ENCODE assay signal across 21 mouse cellular contexts in the genomic region with DNA sequence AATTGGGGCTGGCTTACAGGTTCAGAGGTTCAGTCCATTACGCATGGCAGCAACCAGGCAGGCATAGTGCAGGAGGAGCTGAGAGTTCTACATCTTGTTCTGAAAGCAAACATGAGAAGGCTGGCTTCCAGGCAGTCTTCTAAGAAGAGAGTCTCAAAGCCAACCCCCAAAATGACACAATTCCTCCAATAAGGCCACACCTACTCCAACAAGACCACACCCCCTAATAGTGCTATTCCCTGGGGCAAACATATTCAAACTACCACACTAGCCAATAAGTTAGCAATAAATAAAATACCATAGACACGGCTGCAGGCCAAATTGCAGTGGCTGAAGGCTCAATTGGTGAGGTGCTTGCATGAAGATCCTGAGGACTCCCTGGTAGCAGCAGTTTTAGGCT.
DNase-seq lines count a peak whose midpoint lies in the region; ATAC-seq and TF ChIP-seq lines count a peak whose summit lies in the region.
"Had no signal": no experiment of that assay in that cellular context is flagged by ENCODE, and none has a peak within 500 bp of the region (broad histone marks: within the 10 kb centered on the region; RNA-seq: fewer than 3 reads in every experiment).

No protein-coding gene starts in this region.

- no peak overlapping the region for H3K27ac ChIP-seq in gastrocnemius, adult 2 months
- H3K27ac ChIP-seq: embryonic facial prominence, embryonic 10.5 days; embryonic facial prominence, embryonic 12.5 days; forebrain, embryonic 13.5 days; forebrain, embryonic 15.5 days had no signal

- DNase-seq in spleen, postnatal 36 days (ENCODE audit: low spot score in 2 of 2) = peak; percentile 37 to 66
- DNase-seq in spleen, adult 12 weeks (ENCODE audit: low spot score) = no peak
- no peak for DNase-seq in left cerebral cortex, postnatal 10 days (ENCODE audit: extremely low spot score in 1 of 2, low spot score in 2 of 2)
- no peak for DNase-seq in gastrocnemius, adult 2 months
- DNase-seq: adrenal gland, adult 8-10 months; adrenal gland, postnatal 14 days; adrenal gland, postnatal 36 days; cerebellum, adult 11-12 months; cerebellum, adult 2 months; cerebellum, adult 9-10 months; cerebellum, postnatal 10 days; cerebellum, postnatal 25 days; forebrain, postnatal 0 days had no signal

- ATAC-seq in neutrophil, adult 5-6 weeks (ENCODE audit: extremely low read depth, insufficient number of reproducible peaks, low FRiP score, poor library complexity, severe bottlenecking) = 0 out of 2 replicates have a peak, but pooled peaks have one; percentile 14
- ATAC-seq: activated CD4-positive, CD25-positive, alpha-beta regulatory T cell, adult 4 months; CD4-positive, CD25-positive, alpha-beta regulatory T cell, adult 4 months; forebrain, embryonic 13.5 days; forebrain, embryonic 15.5 days; forebrain, postnatal 0 days; Patski had no signal

- no peak for TF ChIP-seq CTCF in gastrocnemius, adult 2 months (IDR thresholded peaks at IDR 0.05)

- intact Hi-C loops in left cerebral cortex, postnatal 10 days (cut with DNase I) = no loop called here
- intact Hi-C loops in gastrocnemius, adult 2 months (cut with DNase I) = no loop called here

- no peak overlapping the region for H3K4me3 ChIP-seq in gastrocnemius, adult 2 months
- H3K4me3 ChIP-seq: embryonic facial prominence, embryonic 10.5 days; embryonic facial prominence, embryonic 12.5 days; forebrain, embryonic 13.5 days; forebrain, embryonic 15.5 days had no signal

Comparison
In these comparisons a context has a peak if more than half of its experiments do, and no peak if none do; other contexts are left out.
1. DNase-seq: peak in spleen, postnatal 36 days (2 of 2); none in spleen, adult 12 weeks (single experiment), left cerebral cortex, postnatal 10 days (0 of 2) and gastrocnemius, adult 2 months (single experiment).